Mouse (Mus musculus): ENCODE results near the gene Pik3r5.

DNA sequence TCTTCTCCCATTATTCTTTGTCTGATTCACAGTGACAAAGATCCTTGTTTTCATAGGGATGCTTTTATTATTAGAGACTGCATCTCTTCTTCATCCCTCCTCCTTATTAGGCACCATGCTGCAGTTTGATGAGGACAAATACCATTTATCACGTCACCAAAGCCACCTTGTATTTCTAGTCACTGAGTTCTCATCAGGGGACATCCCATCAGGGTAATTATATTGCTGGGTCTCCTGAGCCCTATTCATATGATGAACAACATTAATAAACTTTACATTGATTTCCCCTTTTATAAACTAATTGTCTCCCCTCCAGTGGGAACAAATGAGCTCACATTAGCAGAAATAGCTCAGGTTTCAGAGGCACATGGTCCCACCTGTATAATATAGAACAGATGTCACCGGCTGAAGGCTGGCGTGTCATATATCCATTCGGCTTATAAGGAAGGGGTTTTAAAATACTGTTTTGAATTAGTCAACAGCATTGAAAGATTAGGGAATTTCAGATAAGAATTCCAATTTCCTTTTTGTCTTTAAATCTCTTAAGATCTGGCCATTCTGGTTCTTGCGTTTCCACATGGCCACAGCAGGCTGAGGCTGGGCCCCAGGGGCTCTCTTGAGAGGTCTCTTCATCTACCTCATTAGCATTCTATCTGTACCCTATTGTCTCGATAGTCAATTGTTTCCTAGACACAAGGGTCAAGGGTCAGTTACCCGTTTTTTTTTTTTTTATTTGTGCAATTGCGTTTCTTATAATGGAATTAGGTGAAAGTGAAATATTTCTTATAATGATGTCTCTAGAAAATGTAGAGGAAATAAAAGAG lies 6.2 kb upstream of the Pik3r5 start:
- TF ChIP-seq POLR2A (IDR thresholded peaks at IDR 0.05; ENCODE audit: control insufficient read depth in 1 of 2, insufficient read depth in 1 of 2, low read depth in 1 of 2, low read length in 2 of 2, poor library complexity in 1 of 2), result no peak
- TF ChIP-seq CTCF (IDR thresholded peaks at IDR 0.05 in 2 of 3, conservative IDR thresholded peaks at IDR 0.05 in 1 of 3; ENCODE audit: control insufficient read depth in 1 of 3, insufficient read depth in 1 of 3, low read depth in 2 of 3, low read length in 3 of 3, poor library complexity in 1 of 3, severe bottlenecking in 1 of 3), result no peak
- TF ChIP-seq EP300 (IDR thresholded peaks at IDR 0.05; ENCODE audit: low read depth in 1 of 2, low read length in 2 of 2), result no peak
- TF ChIP-seq MAX (IDR thresholded peaks at IDR 0.05; ENCODE audit: low read length), result no peak
- TF ChIP-seq MAFK (IDR thresholded peaks at IDR 0.05; ENCODE audit: borderline replicate concordance, low read depth, low read length), result no peak
